Mouse (Mus musculus): Measurements from ENCODE around the gene Zcchc13. TPM values are rescaled to one million over a fixed set of nuclear protein-coding genes. Genes with fewer than 3 reads are reported as not detected.
A peak's percentile ranks its signal among the peaks of the same experiment; 100 is the strongest.

Gene Zcchc13
- not detected for total RNA-seq (2021)

GRCm38 (mm10) chrX:103630303-103630702 lies at the start of gene Zcchc13:
Gene Zcchc13 (plus strand): TSS chrX:103630586.
- intact Hi-C loops (cut with DNase I): no loop called here
- no peak for DNase-seq (ENCODE audit: low spot score)

DNA sequence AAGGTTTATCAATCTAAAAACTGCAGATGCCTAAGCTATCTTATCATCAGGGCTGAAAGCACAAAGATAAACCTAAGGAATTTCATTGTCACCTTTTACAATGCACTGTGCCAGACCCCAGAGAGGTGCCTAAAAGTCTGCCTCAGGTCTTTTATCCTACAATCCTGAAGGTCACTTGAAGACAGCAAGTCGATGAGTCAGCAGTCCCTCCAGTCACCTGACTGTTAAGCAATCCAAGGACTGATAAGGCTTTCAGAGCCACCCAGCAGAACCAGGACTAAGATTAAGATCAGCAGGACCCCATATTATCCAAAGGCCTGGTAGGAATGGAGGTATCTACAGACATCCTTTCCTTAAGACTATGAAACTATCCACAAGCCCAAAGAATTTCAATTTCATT lies 46.1 kb upstream of the Zcchc13 start:
- DNase-seq (ENCODE audit: low spot score): no peak
- intact Hi-C loops (cut with DNase I): no loop called here

GRCm38 (mm10) chrX:103592056-103592455 lies 38.3 kb upstream of the Zcchc13 start:
- no peak for DNase-seq (ENCODE audit: low spot score)
- intact Hi-C loops (cut with DNase I): no loop called here

GRCm38 (mm10) chrX:103602553-103602952 lies 27.8 kb upstream of the Zcchc13 start:
- no peak for DNase-seq (ENCODE audit: low spot score)
- intact Hi-C loops (cut with DNase I): loop anchor here (5.0 kb wide), 1 partner anchor 40 kb away; no protein-coding TSS in a partner anchor

DNA sequence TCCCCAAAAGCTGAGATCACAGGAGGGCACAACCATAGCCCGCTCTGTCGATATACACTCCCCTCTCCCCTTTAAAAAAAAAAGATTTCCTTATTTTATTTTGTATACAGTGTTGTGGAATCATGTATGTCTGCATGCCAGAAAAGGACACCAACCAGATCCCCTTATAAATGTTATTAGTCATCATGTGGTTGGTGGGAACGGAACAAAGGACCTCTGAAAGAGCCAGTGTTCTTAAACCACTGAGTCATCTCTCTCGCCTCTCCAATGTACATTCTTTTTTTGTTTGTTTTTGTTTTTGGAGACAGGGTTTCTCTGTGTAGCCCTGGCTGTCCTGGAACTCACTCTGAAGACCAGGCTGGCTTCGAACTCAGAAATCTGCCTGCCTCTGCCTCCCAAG lies 26.2 kb upstream of the Zcchc13 start:
- no peak for DNase-seq (ENCODE audit: low spot score)
- intact Hi-C loops (cut with DNase I): loop anchor here (5.0 kb wide), 1 partner anchor 42 kb away; no protein-coding TSS in a partner anchor

DNA sequence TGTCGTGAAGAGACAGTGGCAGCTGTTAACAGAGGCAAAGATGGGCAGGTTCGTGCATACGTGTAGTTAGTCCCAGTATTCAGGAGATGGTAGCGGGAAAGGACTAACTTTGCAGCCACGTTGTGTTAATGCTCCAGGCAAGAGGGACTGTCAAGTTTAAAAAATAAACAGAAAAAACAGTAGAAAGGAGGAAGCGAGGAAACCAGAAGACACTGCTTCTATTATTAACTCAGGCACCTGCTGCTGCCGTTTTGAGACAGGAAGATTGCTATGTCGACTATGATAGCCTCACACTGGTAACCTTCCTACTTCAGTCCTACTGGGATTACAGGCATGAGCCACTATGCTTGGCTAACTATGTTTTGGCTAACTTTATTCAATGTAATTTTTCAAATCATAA lies 24.9 kb upstream of the Zcchc13 start:
- no peak for DNase-seq (ENCODE audit: low spot score)
- intact Hi-C loops (cut with DNase I): no loop called here

DNA sequence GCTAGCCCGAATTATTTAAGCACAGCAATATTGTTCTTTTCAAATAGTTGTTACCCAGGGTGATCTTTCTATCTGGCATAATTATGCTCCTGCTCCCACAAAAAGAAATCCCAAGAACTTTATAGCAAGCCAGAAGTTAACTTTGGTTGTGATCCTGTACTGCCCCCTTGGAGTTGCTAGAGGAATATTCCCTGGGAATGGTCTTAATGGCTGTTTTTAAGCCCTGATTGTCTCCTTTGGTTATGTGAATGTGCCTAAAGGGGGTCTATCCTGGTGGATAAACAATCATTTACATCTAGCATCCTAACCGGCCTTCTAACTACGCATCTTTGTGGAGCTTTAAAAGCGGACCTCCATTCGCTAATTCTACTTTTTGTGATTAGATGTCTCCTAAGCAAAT lies 20.0 kb upstream of the Zcchc13 start:
- intact Hi-C loops (cut with DNase I): no loop called here
- DNase-seq (ENCODE audit: low spot score): no peak

DNA sequence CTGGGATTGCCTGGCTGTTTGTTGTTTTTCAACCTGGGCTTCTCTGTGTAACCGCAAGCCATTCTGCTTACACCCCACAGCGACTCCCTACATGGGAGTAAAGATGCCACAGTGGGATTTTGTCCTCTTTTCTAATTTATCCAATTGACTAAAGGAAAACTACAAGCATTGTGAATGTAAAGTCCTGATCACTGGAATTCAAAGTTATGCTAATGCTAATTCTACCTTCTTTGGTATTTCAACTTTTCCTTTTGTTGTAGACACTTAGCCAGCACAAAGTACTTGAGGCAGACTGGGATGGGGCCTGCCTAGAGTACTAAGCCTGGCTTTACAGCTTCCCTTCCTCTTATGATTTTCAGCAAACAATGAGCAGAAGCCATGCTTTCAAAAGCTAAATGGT lies 18.9 kb upstream of the Zcchc13 start:
- DNase-seq (ENCODE audit: low spot score): no peak
- intact Hi-C loops (cut with DNase I): no loop called here

- intact Hi-C loops (cut with DNase I): no loop called here
- DNase-seq (ENCODE audit: low spot score): no peak
Measured at GRCm38 (mm10) chrX:103614700-103615233, 15.6 kb upstream of the Zcchc13 start.

GRCm38 (mm10) chrX:103615453-103615852 lies 14.9 kb upstream of the Zcchc13 start:
- intact Hi-C loops (cut with DNase I): no loop called here
- DNase-seq (ENCODE audit: low spot score): no peak

DNA sequence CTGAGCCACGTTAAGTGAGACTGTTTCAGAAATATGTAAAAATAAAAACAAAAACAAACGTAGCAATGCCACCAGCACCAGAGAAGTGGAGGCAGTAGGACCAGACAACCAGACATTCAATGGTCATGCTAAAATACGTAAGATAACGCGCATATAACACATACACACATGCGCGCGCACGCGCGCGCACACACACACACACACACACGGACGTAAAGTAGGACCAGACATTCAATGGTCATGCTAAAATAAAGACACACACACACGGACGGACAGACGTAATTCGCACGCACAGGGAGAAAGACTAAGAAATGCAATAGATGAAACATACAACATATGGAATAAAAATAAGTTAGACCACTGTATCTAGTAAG lies 14.2 kb upstream of the Zcchc13 start:
- DNase-seq (ENCODE audit: low spot score): no peak
- intact Hi-C loops (cut with DNase I): no loop called here

- DNase-seq (ENCODE audit: low spot score): peak; percentile 81
- intact Hi-C loops (cut with DNase I): no loop called here
Measured at GRCm38 (mm10) chrX:103616536-103617404, 13.6 kb upstream of the Zcchc13 start.

DNA sequence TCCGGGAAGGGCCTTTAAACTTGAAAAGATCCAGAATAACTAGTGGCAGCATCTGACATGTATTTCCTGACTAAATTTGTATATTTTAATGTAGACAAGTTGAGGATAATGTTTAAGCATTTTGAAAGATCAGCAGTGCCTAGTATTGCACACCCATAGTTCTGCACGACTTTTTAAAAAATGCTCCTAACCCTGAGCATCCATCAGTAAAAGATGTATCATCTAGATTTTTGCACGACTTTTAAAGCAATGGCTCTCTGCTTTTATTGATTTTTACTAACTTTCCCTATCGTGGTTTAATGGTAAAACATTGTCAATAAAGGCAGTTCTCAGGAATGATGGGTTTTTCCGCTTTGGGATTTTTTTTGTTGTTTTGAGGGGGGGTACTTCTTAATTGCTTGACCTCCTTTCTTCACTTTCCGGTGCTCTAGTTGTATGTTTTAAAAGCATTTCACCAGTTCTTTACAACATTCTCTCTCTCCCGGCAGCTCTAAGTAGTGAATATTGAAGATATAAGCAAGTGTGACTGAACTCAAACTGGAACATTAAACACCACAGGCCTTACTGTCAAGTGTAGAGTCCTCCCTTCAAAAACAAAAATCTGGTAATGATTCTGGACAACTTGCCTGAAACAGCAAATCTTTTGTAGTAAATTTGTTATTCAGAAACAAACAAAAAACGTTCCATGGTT lies 12.8 kb upstream of the Zcchc13 start:
- DNase-seq (ENCODE audit: low spot score): no peak
- intact Hi-C loops (cut with DNase I): no loop called here

DNA sequence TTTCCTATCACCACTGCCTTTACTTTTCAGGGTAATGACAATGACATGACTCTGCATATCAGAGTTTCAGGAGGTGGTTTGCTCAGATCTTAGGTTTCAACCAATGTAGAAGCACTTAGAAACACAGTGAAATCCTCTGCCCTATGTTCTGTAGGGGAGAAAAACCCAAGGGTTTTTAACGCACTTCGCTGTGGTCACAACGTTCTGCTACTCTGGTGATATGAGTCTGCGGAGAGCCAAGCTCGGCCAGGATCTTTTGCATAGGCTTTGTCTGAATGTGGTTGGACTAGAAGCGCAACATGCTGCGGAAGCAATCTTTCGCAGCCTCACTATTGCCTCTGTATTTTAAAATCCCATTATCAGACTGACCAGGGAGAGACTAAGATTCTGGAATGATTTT lies 8.6 kb upstream of the Zcchc13 start:
- DNase-seq (ENCODE audit: low spot score): no peak

GRCm38 (mm10) chrX:103622260-103622934 lies 8.0 kb upstream of the Zcchc13 start:
- intact Hi-C loops (cut with DNase I): loop anchor here (10.0 kb wide), 1 partner anchor 222 kb away; no protein-coding TSS in a partner anchor
- DNase-seq (ENCODE audit: low spot score): peak; percentile 96

More for the DNA sequence above, 8.6 kb upstream of the Zcchc13 start:
- intact Hi-C loops (cut with DNase I): loop anchor here (10.0 kb wide), 1 partner anchor 223 kb away; no protein-coding TSS in a partner anchor

DNA sequence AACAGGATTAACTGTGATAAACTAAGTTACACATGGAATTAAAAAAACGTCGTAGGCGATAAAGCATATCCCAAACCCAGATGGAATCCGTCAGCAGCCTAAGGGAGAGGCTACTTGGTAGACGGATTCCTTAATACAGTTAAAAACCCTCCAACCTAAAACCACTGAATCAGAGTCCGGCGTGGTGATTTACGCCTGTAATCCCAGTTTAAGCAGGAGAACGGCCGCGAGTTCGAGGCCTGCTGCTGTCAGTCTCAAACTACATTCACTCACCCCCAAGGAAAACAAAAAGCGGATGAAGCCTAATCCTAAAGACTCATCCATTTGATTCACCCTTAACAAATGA lies 7.5 kb upstream of the Zcchc13 start:
- intact Hi-C loops (cut with DNase I): loop anchor here (10.0 kb wide), 1 partner anchor 222 kb away; no protein-coding TSS in a partner anchor
- no peak for DNase-seq (ENCODE audit: low spot score)

GRCm38 (mm10) chrX:103623411-103623845 lies 7.0 kb upstream of the Zcchc13 start:
- intact Hi-C loops (cut with DNase I): loop anchor here (10.0 kb wide), 1 partner anchor 221 kb away; no protein-coding TSS in a partner anchor
- no peak for DNase-seq (ENCODE audit: low spot score)

- intact Hi-C loops (cut with DNase I): loop anchor here (1.0 to 10.0 kb wide), 2 partner anchors 140 to 220 kb away; no protein-coding TSS in a partner anchor
- no peak for DNase-seq (ENCODE audit: low spot score)
Measured at GRCm38 (mm10) chrX:103624426-103625168, 5.8 kb upstream of the Zcchc13 start.

- intact Hi-C loops (cut with DNase I): loop anchor here (10.0 kb wide), 1 partner anchor 216 kb away; no protein-coding TSS in a partner anchor
- DNase-seq (ENCODE audit: low spot score): no peak
Measured at GRCm38 (mm10) chrX:103628890-103629289, 1.5 kb upstream of the Zcchc13 start.
